Mouse (Mus musculus): ENCODE measurements at regions not wholly inside any gene's neighbourhood (a gene's known extent, or its start where the extent isn't known, plus 50 kb on each side); places are given as distances from the start of the nearest gene placed in this dataset.
"Not testable (repeated sequence)": the region's sequence is repeated elsewhere in the genome, so short reads cannot be mapped to it uniquely, and the experiment has no call there.

- H3K4me1 ChIP-seq; H3K4me2 ChIP-seq; H3K4me3 ChIP-seq; H3K36me3 ChIP-seq (ENCODE audit: poor library complexity, severe bottlenecking); ATAC-seq; H3K27ac ChIP-seq; H3K9ac ChIP-seq; H3K27me3 ChIP-seq: not testable (repeated sequence)
- WGBS, result 85% methylated on average over 2 of the region's 2 CpGs
- peaks cover 78% of the 10 kb centered on the region for H3K9me3 ChIP-seq (replicated peaks)
These were observed 50.7 kb upstream of the Cyp3a41b start for GRCm38 (mm10) chr5:145635204-145635603.
